Mouse (Mus musculus) small intestine, adult 2 months (tissue): Measurements from ENCODE around the gene Slc35e2.
"Not testable (repeated sequence)": the region's sequence is repeated elsewhere in the genome, so short reads cannot be mapped to it uniquely, and the experiment has no call there.

ENCODE experiments used
- CTCF ChIP-seq: fragments of 200-500 bp; IDR thresholded peaks from 2 replicates; pipeline ENCODE4 v1.5.1; 2012; ENCODE audit warnings: low read depth, mild to moderate bottlenecking, control low read depth, inconsistent platforms, low read length, moderate library complexity, mixed read lengths; ENCODE audit not compliant: insufficient replicate concordance, insufficient read length; ENCODE audit errors: extremely low read depth
- POLR2A ChIP-seq: fragments of 200-500 bp; IDR thresholded peaks from 2 replicates; pipeline ENCODE4 v1.6.1; 2012; ENCODE audit warnings: low read depth, mild to moderate bottlenecking, control low read depth, inconsistent platforms, low read length, moderate library complexity

DNA sequence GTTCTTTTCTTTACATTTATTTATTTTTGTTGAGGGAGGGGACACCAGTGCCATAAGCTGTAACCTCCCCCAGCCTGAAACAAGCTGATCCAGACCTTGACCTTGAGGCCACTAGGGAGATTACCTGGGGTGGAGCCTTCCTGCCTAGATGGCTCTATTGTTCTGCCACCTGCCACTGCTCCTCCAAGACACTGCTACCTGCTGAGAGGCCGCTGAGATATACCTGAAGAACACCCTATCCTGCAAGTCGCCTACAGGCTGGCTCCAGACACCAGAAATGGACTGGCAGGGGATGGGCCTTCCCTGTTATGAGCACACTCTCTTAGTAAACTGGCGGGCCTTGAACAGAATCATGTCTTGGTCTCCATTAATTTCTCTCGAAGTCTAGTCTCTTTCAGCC, 69.0 kb downstream of the Slc35e2 start:
- not testable (repeated sequence) for TF ChIP-seq CTCF, POLR2A
